Mouse (Mus musculus) central nervous system, embryonic 14 days (tissue): ENCODE measurements around the gene Ikbke. TPM values are rescaled to one million over a fixed set of nuclear protein-coding genes. Genes with fewer than 3 reads are reported as not detected.

Source experiments
- polyA plus RNA-seq: library from polyadenylated mRNA; depleted of rRNA; stranded (reverse); fragments of >200 nt; gene quantifications from 2 replicates; pipeline ENCODE4 v1.2.3, GENCODE M21; 2012; rRNA removed

The Ikbke gene
- polyA plus RNA-seq = 2.3 and 5.5 TPM in 2 replicates

GRCm38 (mm10) chr1:131279456-131279776 lies at the start of gene Ikbke:
Gene Ikbke, minus strand, starts transcription at chr1:131279606.

GRCm38 (mm10) chr1:131245089-131245856 lies 34.1 kb downstream of the Ikbke start, which contains the start of gene Rassf5:
Gene Rassf5, minus strand, starts transcription at chr1:131245258.

Other genes with a start within 250 kb of the Ikbke start
- 51.5 and 53.9 TPM in 2 replicates for gene Mapkapk2, start 181.8 kb downstream of the Ikbke start, polyA plus RNA-seq
- 10.2 and 12.7 TPM in 2 replicates for gene Dyrk3, start 141.3 kb downstream of the Ikbke start, polyA plus RNA-seq
- gene Eif2d, start 126.4 kb downstream of the Ikbke start, polyA plus RNA-seq = 62.3 and 62.6 TPM in 2 replicates
- 2.1 and 3.3 TPM in 2 replicates for gene Rassf5, start 34.3 kb downstream of the Ikbke start, polyA plus RNA-seq
- 35.2 and 41.0 TPM in 2 replicates for gene Srgap2, start 247.7 kb upstream of the Ikbke start, polyA plus RNA-seq
- 1.7 and 2.7 TPM in 2 replicates for gene Fam72a, start 248.3 kb upstream of the Ikbke start, polyA plus RNA-seq